Mouse (Mus musculus) neural tube, embryonic 12.5 days (tissue): ENCODE results near the gene Rnf7. TPM values are rescaled to one million over a fixed set of nuclear protein-coding genes. Genes with fewer than 3 reads are reported as not detected.

Experiments used
- ATAC-seq: fragments of 200-750 bp; cut with Nextera tagmentation; 2 replicates; pipeline ENCODE4 v1.8.0; 2017; ENCODE audit warnings: low read depth, mild to moderate bottlenecking, moderate TSS enrichment, moderate library complexity; ENCODE audit not compliant: low FRiP score
- H3K27ac ChIP-seq: fragments of 300-500 bp; sonication (generic); 2 replicates; pipeline ENCODE4 v1.5.1; 2016
- H3K27me3 ChIP-seq: fragments of 300-500 bp; sonication (generic); replicated peaks from 2 replicates; pipeline ENCODE4 v1.6.1; 2016; ENCODE audit warnings: mild to moderate bottlenecking
- H3K36me3 ChIP-seq: fragments of 300-500 bp; sonication (generic); 2 replicates; pipeline ENCODE4 v1.6.1; 2016; ENCODE audit warnings: mild to moderate bottlenecking
- H3K4me1 ChIP-seq: fragments of 300-500 bp; sonication (generic); 2 replicates; pipeline ENCODE4 v1.6.1; 2016
- H3K4me2 ChIP-seq: fragments of 300-500 bp; sonication (generic); replicated peaks from 2 replicates; pipeline ENCODE4 v1.6.1; 2016; ENCODE audit warnings: mild to moderate bottlenecking
- H3K4me3 ChIP-seq: fragments of 300-500 bp; sonication (generic); 2 replicates; pipeline ENCODE4 v1.5.1; 2016
- H3K9ac ChIP-seq: fragments of 300-500 bp; sonication (generic); 2 replicates; pipeline ENCODE4 v1.6.1; 2016; ENCODE audit warnings: mild to moderate bottlenecking
- H3K9me3 ChIP-seq: fragments of 300-500 bp; sonication (generic); 2 replicates; pipeline ENCODE4 v1.6.1; 2016; ENCODE audit warnings: mild to moderate bottlenecking
- WGBS: fragments of 180-500 bp; shearing (Covaris S2); methylation state at CpG from one replicate; pipeline ENCODE4 v1.1.7; 2016; 5-methylcytosine and 5-hydroxymethylcytosine counted together
- polyA plus RNA-seq: library from polyadenylated mRNA; unstranded; fragments of >200 nt; fragmentation: Nextera tagmentation; extraction: Ambion mirVana; gene quantifications from 2 replicates; pipeline ENCODE4 v1.2.1, GENCODE M21; 2016

Rnf7 gene
- polyA plus RNA-seq, 1 experiment from 2014 or later = 252 TPM

- Histone ChIP-seq H3K36me3 (peaks cover 9% of the 10 kb centered on the region), H3K4me1 (no peaks in the 10 kb centered on the region), H3K27ac (no peak overlapping the region), H3K4me2 (no peak overlapping the region), H3K27me3 (no peaks in the 10 kb centered on the region), H3K4me3 (no peak overlapping the region), H3K9ac (no peak overlapping the region), H3K9me3 (peaks cover 11% of the 10 kb centered on the region; the same call in 1 of the 2 replicates)
- ATAC-seq = no peak
- WGBS = 53% methylated on average over 1 of the region's 1 CpGs
Observed at GRCm38 (mm10) chr9:96461607-96462006, 16.9 kb downstream of the Rnf7 start.

- ATAC-seq = no peak
- no peaks in the 10 kb centered on the region; the same call in 1 of the 2 replicates for H3K4me1 ChIP-seq
- no peak overlapping the region for H3K27ac ChIP-seq
- H3K36me3 ChIP-seq = peaks cover 9% of the 10 kb centered on the region
- H3K27me3 ChIP-seq = no peaks in the 10 kb centered on the region
- H3K4me2 ChIP-seq = no peak overlapping the region
- H3K9me3 ChIP-seq = peaks cover 11% of the 10 kb centered on the region; the same call in 1 of the 2 replicates
- 83% methylated on average over 10 of the region's 10 CpGs for WGBS
- H3K9ac ChIP-seq = no peak overlapping the region
- no peak overlapping the region for H3K4me3 ChIP-seq
Observed at GRCm38 (mm10) chr9:96460117-96460865, 18.2 kb downstream of the Rnf7 start.

GRCm38 (mm10) chr9:96455618-96456017, 22.9 kb downstream of the Rnf7 start:
- no peaks in the 10 kb centered on the region for H3K9me3 ChIP-seq
- H3K36me3 ChIP-seq = no peaks in the 10 kb centered on the region
- H3K4me1 ChIP-seq = no peaks in the 10 kb centered on the region; the same call in 1 of the 2 replicates
- H3K27ac ChIP-seq = no peak overlapping the region
- ATAC-seq = peak; percentile 76; the same call in 1 of the 2 replicates
- WGBS = 45% methylated on average over 8 of the region's 8 CpGs
- H3K9ac ChIP-seq = no peak overlapping the region
- H3K4me3 ChIP-seq = no peak overlapping the region
- no peak overlapping the region for H3K4me2 ChIP-seq
- H3K27me3 ChIP-seq = no peaks in the 10 kb centered on the region

- H3K27me3 ChIP-seq = no peaks in the 10 kb centered on the region
- H3K9me3 ChIP-seq = no peaks in the 10 kb centered on the region
- no peak overlapping the region for H3K27ac ChIP-seq
- no peaks in the 10 kb centered on the region for H3K36me3 ChIP-seq
- no peaks in the 10 kb centered on the region; the same call in 1 of the 2 replicates for H3K4me1 ChIP-seq
- no peak overlapping the region for H3K4me3 ChIP-seq
- WGBS = 79% methylated on average over 4 of the region's 4 CpGs
- ATAC-seq = no peak
- H3K9ac ChIP-seq = no peak overlapping the region
- no peak overlapping the region for H3K4me2 ChIP-seq
Observed at GRCm38 (mm10) chr9:96452956-96453355, 25.5 kb downstream of the Rnf7 start.

- H3K36me3 ChIP-seq = no peaks in the 10 kb centered on the region
- no peaks in the 10 kb centered on the region for H3K27me3 ChIP-seq
- no peak overlapping the region for H3K27ac ChIP-seq
- no peaks in the 10 kb centered on the region; the same call in 1 of the 2 replicates for H3K4me1 ChIP-seq
- H3K4me2 ChIP-seq = no peak overlapping the region
- no peaks in the 10 kb centered on the region for H3K9me3 ChIP-seq
- no peak overlapping the region for H3K4me3 ChIP-seq
- WGBS = 70% methylated on average over 12 of the region's 12 CpGs
- no peak overlapping the region for H3K9ac ChIP-seq
- ATAC-seq = no peak
Observed at GRCm38 (mm10) chr9:96450900-96451720, 27.4 kb downstream of the Rnf7 start.

GRCm38 (mm10) chr9:96449514-96449913, 29.0 kb downstream of the Rnf7 start:
- Histone ChIP-seq H3K9me3 (no peaks in the 10 kb centered on the region), H3K27me3 (no peaks in the 10 kb centered on the region), H3K4me3 (no peak overlapping the region), H3K4me1 (no peaks in the 10 kb centered on the region), H3K9ac (no peak overlapping the region), H3K27ac (no peak overlapping the region), H3K4me2 (no peak overlapping the region), H3K36me3 (no peaks in the 10 kb centered on the region)
- 86% methylated on average over 9 of the region's 9 CpGs for WGBS
- ATAC-seq = no peak

GRCm38 (mm10) chr9:96445351-96445750, 33.1 kb downstream of the Rnf7 start:
- WGBS = 83% methylated on average over 4 of the region's 4 CpGs

GRCm38 (mm10) chr9:96442081-96442480, 36.4 kb downstream of the Rnf7 start:
- no peak overlapping the region for H3K4me3 ChIP-seq
- H3K9me3 ChIP-seq = no peaks in the 10 kb centered on the region
- peaks cover 9% of the 10 kb centered on the region for H3K4me1 ChIP-seq
- 30% methylated on average over 10 of the region's 10 CpGs for WGBS
- no peak for ATAC-seq
- H3K27ac ChIP-seq = no peak overlapping the region
- no peak overlapping the region for H3K9ac ChIP-seq
- no peak overlapping the region for H3K4me2 ChIP-seq
- H3K36me3 ChIP-seq = no peaks in the 10 kb centered on the region
- 0 out of 2 replicates have a peak, but pooled peaks cover 8% of the 10 kb centered on the region for H3K27me3 ChIP-seq

More at GRCm38 (mm10) chr9:96445351-96445750, 33.1 kb downstream of the Rnf7 start:
- H3K27ac ChIP-seq = no peak overlapping the region
- H3K9me3 ChIP-seq = no peaks in the 10 kb centered on the region
- H3K27me3 ChIP-seq = no peaks in the 10 kb centered on the region
- H3K4me2 ChIP-seq = no peak overlapping the region
- no peak for ATAC-seq
- H3K4me1 ChIP-seq = 0 out of 2 replicates have a peak, but pooled peaks cover 3% of the 10 kb centered on the region
- no peak overlapping the region for H3K4me3 ChIP-seq
- no peak overlapping the region for H3K9ac ChIP-seq
- no peaks in the 10 kb centered on the region for H3K36me3 ChIP-seq

GRCm38 (mm10) chr9:96438334-96438871, 40.1 kb downstream of the Rnf7 start:
- Histone ChIP-seq H3K36me3 (no peaks in the 10 kb centered on the region), H3K4me2 (peak overlapping the region; percentile 73), H3K9me3 (no peaks in the 10 kb centered on the region), H3K27ac (no peak overlapping the region), H3K9ac (peak overlapping the region; percentile 58), H3K4me1 (peaks cover 14% of the 10 kb centered on the region), H3K4me3 (peak overlapping the region; percentile 34), H3K27me3 (0 out of 2 replicates have a peak, but pooled peaks cover 11% of the 10 kb centered on the region)
- ATAC-seq = peak; percentile 19
- WGBS = 4% methylated on average over 8 of the region's 8 CpGs

GRCm38 (mm10) chr9:96437805-96438333, 40.6 kb downstream of the Rnf7 start:
- Histone ChIP-seq H3K27ac (no peak overlapping the region), H3K36me3 (no peaks in the 10 kb centered on the region), H3K4me2 (peak overlapping the region; percentile 73), H3K9me3 (no peaks in the 10 kb centered on the region), H3K9ac (peak overlapping the region; percentile 58), H3K4me3 (peak overlapping the region; percentile 34), H3K4me1 (peaks cover 14% of the 10 kb centered on the region), H3K27me3 (0 out of 2 replicates have a peak, but pooled peaks cover 11% of the 10 kb centered on the region)
- ATAC-seq = peak; percentile 48
- WGBS = under 1% methylated on average over 25 of the region's 25 CpGs

GRCm38 (mm10) chr9:96436901-96437804, 41.3 kb downstream of the Rnf7 start:
- Histone ChIP-seq H3K9ac (peak overlapping the region; percentile 58), H3K27me3 (0 out of 2 replicates have a peak, but pooled peaks cover 11% of the 10 kb centered on the region), H3K4me2 (peak overlapping the region; percentile 73), H3K36me3 (no peaks in the 10 kb centered on the region), H3K4me3 (peak overlapping the region; percentile 34), H3K4me1 (peaks cover 12% of the 10 kb centered on the region), H3K27ac (no peak overlapping the region), H3K9me3 (no peaks in the 10 kb centered on the region)
- WGBS = 12% methylated on average over 28 of the region's 28 CpGs
- ATAC-seq = peak; percentile 43
